Mouse (Mus musculus) spleen, adult 18-20 months (tissue): ENCODE measurements around the gene Gfpt2.
"Not testable (repeated sequence)": the region's sequence is repeated elsewhere in the genome, so short reads cannot be mapped to it uniquely, and the experiment has no call there.

Experiments used
- DNase-seq, 2 experiments: peaks; one replicate each; pipeline ENCODE4 v3.0.0; 2022; ENCODE audit warnings: mixed read lengths in 2 of 2

Gene Gfpt2

GRCm38 (mm10) chr11:49793619-49794341 is at the start of gene Gfpt2:
Gene Gfpt2, plus strand, starts transcription at chr11:49794178.
- DNase-seq, result peak in 1 of 2 experiments; percentile 11

- no peak for DNase-seq
Measured at GRCm38 (mm10) chr11:49744981-49745380, 49.0 kb upstream of the Gfpt2 start.

GRCm38 (mm10) chr11:49745839-49746238 is 48.1 kb upstream of the Gfpt2 start:
- no peak for DNase-seq

DNA sequence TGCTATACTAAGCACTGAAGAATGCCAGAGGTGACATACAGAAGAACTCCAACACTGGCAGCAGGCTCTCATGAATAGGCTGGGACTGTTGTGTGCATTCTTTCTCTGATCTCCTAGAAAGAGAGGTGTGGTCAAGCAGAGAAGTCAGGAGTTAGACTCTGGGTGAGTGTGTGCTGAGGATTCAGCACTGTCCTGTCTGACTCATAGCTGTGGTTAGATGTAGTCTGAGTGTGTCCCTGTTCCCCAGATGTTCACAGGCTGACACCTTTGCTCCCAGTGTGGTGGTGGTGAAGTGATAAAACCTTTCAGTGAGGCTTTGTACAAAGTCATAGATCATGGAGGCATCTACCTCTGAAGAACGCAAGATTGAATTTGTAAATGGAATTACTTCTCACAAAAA is 47.2 kb upstream of the Gfpt2 start:
- no peak for DNase-seq

GRCm38 (mm10) chr11:49754958-49755665 is 38.9 kb upstream of the Gfpt2 start:
- DNase-seq, result no peak

- DNase-seq, result no peak
Measured at GRCm38 (mm10) chr11:49758096-49758495, 35.9 kb upstream of the Gfpt2 start.

GRCm38 (mm10) chr11:49761130-49761529 is 32.8 kb upstream of the Gfpt2 start:
- DNase-seq, result no peak

DNA sequence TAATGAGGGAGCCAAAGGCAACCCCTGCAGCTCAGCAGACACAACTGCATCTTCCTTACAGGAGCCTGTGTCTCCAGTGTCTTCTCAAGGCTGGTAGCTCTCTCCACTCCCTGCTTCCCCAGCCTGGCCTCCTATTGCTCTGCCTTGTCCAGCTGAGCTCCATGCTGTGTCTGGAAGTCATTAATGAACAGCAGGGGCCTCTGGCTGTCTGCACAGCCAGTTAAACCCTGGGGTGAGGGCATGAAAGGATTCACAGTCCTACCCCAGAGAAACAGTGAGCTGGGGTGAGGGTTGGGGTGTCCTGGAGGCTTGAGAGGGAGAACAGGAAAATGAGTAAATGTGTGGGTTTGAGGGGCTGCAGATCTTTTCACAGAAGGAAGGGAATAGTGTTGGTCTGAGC is 30.4 kb upstream of the Gfpt2 start:
- DNase-seq, result no peak

DNA sequence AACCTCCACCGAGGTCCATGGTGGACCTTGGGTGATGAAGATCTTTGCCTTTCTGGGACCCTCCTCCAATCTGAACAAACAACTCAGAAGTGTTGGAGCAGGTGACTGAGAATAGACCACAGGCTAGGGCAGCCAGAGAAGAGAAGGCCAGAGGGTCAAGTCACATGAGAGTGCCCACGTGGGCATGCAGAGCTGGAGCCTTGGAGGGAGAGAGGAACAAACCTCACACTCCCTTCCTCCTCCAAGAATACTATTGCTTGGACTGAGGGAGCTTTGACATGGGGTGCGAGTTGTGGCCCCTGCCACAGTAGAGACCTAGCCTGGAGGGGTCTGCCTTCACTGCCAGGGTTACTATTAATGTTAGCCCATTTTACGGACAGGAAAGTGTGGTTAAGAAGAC is 30.0 kb upstream of the Gfpt2 start:
- DNase-seq, result no peak

GRCm38 (mm10) chr11:49764639-49765299 is 29.2 kb upstream of the Gfpt2 start:
- no peak for DNase-seq

GRCm38 (mm10) chr11:49765377-49766136 is 28.4 kb upstream of the Gfpt2 start:
- DNase-seq, result no peak

DNA sequence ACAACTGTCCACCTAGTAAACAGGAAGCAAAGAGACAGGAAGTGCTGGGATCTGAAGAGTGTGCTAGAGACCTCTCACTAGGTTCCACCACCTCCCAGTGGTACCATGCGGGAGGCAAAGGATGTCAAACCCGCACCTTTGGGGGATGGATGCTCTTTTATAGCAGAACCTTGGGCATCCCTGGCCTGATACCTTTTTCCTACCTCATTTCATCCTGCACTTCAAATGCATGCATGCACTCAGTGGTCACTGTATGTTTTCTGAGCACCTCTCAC is 27.9 kb upstream of the Gfpt2 start:
- no peak for DNase-seq

- DNase-seq, result not testable (repeated sequence)
Measured at GRCm38 (mm10) chr11:49767497-49767896, 26.5 kb upstream of the Gfpt2 start.

- DNase-seq, result no peak
Measured at GRCm38 (mm10) chr11:49768781-49769180, 25.2 kb upstream of the Gfpt2 start.

DNA sequence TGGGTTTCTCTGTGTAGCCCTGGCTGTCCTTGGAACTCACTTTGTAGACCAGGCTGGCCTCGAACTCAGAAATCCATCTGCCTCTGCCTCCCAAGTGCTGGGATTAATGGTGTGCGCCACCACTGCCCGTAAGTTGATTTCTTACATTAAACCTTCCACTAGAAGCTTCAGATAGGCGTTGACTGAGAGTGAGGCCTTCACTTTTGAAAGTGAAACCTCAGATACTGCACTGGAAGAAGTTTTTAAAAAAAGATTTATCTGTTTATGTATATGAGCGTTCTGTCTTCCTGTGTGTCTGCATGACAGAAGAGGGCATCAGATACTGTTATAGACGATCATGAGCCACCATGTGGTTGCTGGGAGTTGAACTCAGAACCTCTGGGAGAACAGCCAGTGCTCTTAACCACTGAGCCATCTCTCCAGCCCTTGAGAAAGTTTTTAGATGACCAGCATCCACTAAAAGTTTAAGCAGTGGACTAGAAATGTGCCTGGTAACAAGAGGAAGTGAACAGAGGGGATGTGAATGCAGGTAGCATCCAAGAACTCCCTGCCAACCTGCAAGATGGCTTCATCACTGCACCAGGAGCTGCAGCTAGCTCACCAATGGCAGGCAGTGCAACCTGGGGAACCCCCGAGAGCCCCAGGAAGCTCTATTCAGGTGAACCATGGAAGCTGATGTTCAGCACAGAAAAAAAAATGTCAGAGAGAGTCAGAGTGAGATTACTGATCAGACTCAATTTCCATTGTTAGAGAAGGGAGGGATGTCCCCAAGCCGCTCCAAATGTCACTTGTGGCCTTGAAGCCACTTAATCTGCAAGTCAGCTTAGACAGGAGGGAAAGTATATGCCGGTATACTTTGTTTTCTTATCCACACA is 23.1 kb upstream of the Gfpt2 start:
- DNase-seq, result no peak

- no peak for DNase-seq
Measured at GRCm38 (mm10) chr11:49772251-49772650, 21.7 kb upstream of the Gfpt2 start.

DNA sequence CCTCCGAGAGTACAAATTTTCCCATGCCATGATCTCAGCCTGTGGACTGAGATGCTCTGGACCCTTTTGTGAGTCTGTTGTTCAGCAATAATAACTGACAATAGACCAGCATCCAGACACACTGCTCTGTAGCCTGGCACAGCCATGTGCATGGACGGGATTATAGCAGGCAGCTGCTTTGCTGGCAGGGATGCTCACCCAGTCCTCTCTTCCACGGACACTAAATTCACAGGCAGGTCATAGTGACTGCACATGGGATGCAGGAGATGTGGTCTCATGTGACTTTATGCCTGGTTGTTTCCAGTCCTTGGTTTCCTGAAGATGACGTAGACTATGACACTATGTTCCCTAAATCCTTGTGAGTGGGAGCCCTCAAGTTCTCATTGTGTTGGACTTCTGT is 19.1 kb upstream of the Gfpt2 start:
- no peak for DNase-seq

GRCm38 (mm10) chr11:49778844-49779243 is 15.1 kb upstream of the Gfpt2 start:
- DNase-seq, result no peak

- no peak for DNase-seq
Measured at GRCm38 (mm10) chr11:49780161-49780817, 13.7 kb upstream of the Gfpt2 start.

DNA sequence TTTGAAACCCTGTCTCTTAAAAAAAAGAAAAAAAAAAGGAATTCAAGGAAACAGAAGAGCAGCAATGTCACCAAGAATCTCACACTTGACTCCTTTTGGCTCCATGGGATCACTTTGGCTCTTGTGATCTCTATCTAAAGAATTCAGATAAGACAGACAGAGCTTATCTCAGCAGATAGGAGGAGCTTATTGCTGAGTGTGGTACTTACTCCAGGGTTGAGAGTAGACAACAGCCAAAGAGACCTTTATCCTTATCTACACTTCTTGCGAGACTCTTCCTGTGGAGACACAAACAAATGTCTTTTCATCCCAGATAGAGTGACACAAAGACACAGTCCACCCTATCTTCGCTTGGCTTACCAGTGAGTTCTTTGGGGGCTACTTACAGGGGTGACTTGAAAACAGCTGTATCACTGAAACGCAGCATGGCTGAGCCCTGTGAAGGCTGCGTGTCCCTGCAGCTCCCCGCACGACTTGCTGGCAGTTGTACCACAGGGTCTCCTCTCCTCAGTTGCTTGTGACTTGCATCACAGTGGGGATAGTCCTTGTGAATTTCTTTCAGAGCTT is 12.1 kb upstream of the Gfpt2 start:
- no peak for DNase-seq

DNA sequence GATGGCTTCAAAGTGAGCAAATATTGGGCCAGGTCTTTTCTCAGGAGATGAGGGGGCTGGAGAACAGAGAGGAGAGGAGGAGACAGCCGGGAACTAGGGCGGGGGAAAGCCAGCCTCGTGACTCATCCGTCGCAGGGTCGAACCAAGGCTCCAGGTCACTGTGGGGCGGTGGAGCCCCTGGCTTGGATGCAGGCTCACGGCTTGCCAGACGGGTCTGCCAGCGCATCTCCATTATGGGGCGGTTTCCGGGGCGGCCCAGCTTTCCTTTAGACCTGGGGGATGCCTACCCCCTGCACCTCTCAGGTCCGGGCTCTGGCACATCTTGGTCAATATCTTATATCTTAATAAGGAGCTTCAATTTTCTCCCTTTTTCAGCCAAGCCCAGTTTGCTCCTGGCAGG is 847 bp upstream of the Gfpt2 start:
- no peak for DNase-seq
